Mouse (Mus musculus): ENCODE measurements at regions not wholly inside any gene's neighbourhood (a gene's known extent, or its start where the extent isn't known, plus 50 kb on each side); places are given as distances from the start of the nearest gene placed in this dataset.

DNA sequence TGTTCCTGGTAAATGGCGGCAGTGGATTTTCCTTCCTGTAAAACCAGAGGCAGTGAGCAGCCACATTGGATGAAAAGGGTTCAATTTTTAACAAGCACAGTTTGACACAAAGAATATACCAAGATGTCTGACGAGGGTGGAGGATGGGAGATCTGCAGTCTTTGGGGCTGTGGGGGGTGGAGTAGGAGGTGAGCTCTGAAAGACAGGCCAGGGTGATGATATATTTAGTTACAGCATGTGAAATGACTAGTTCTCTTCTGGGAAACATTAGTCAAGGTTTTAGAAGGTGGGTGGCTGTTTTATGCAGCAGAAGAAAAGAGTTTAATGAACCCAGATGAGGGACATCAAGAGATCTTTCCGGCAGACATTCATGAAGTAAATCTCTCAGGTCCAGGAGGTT lies 170.0 kb upstream of the Rxfp2 start:
- Histone ChIP-seq H3K27me3 (replicated peaks; ENCODE audit: control insufficient read depth, insufficient read depth, low read length) (no peaks in the 10 kb centered on the region), H3K4me3 (ENCODE audit: low read depth, low read length) (no peak overlapping the region), H3K9me3 (replicated peaks; ENCODE audit: control insufficient read depth, low read length) (no peaks in the 10 kb centered on the region), H3K27ac (ENCODE audit: low read depth, low read length) (no peak overlapping the region), H3K4me2 (ENCODE audit: low read length) (no peak overlapping the region), H3K36me3 (ENCODE audit: control insufficient read depth, insufficient read depth, low read length) (no peaks in the 10 kb centered on the region), H3K9ac (ENCODE audit: low read length) (no peak overlapping the region), H3K4me1 (ENCODE audit: control insufficient read depth, insufficient read depth, low read length) (no peaks in the 10 kb centered on the region; the same call in 1 of the 2 replicates)
- DNase-seq (ENCODE audit: low spot score) (no peak), ATAC-seq (no peak)
- 85% methylated on average over 3 of the region's 3 CpGs for WGBS

GRCm38 (mm10) chr5:149851011-149851410 lies 167.5 kb upstream of the Rxfp2 start:
- no peaks in the 10 kb centered on the region for H3K36me3 ChIP-seq (ENCODE audit: control insufficient read depth, insufficient read depth, low read length)
- no peak overlapping the region for H3K4me3 ChIP-seq (ENCODE audit: low read depth, low read length)
- 12% methylated on average over 9 of the region's 9 CpGs for WGBS
- peak; percentile 81 for DNase-seq (ENCODE audit: low spot score)
- H3K4me2 ChIP-seq (ENCODE audit: low read length): no peak overlapping the region
- no peak overlapping the region for H3K9ac ChIP-seq (ENCODE audit: low read length)
- peak; percentile 60 for ATAC-seq
- H3K9me3 ChIP-seq (replicated peaks; ENCODE audit: control insufficient read depth, low read length): no peaks in the 10 kb centered on the region
- H3K27ac ChIP-seq (ENCODE audit: low read depth, low read length): no peak overlapping the region
- no peaks in the 10 kb centered on the region for H3K27me3 ChIP-seq (replicated peaks; ENCODE audit: control insufficient read depth, insufficient read depth, low read length)
- H3K4me1 ChIP-seq (ENCODE audit: control insufficient read depth, insufficient read depth, low read length): no peaks in the 10 kb centered on the region

DNA sequence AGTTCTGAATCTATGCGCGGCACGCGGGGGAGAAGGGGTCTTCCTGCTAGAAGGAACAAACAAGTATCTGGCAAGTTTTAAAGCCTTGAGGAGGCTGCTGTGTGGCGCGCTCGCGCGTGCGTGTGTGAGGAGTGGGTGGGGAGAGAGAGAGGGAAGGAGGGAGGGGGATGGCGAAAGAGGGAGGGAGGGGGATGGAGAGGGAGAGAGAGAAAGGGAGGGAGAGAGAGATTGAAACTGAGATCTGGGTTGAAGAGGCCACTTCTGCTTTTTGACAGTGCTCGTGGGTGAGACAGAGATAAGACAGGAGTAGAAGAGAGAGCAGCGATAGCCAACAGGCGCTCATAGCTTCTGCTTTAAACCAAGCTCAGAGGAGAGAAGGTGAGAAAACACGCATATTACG lies 166.0 kb upstream of the Rxfp2 start:
- H3K9ac ChIP-seq (ENCODE audit: low read length): no peak overlapping the region
- H3K9me3 ChIP-seq (replicated peaks; ENCODE audit: control insufficient read depth, low read length): no peaks in the 10 kb centered on the region
- DNase-seq (ENCODE audit: low spot score) (no peak), ATAC-seq (no peak)
- H3K27me3 ChIP-seq (replicated peaks; ENCODE audit: control insufficient read depth, insufficient read depth, low read length): no peaks in the 10 kb centered on the region
- H3K4me3 ChIP-seq (ENCODE audit: low read depth, low read length): no peak overlapping the region
- no peak overlapping the region for H3K27ac ChIP-seq (ENCODE audit: low read depth, low read length)
- no peaks in the 10 kb centered on the region for H3K36me3 ChIP-seq (ENCODE audit: control insufficient read depth, insufficient read depth, low read length)
- H3K4me1 ChIP-seq (ENCODE audit: control insufficient read depth, insufficient read depth, low read length): no peaks in the 10 kb centered on the region
- 55% methylated on average over 16 of the region's 16 CpGs for WGBS
- H3K4me2 ChIP-seq (ENCODE audit: low read length): no peak overlapping the region

GRCm38 (mm10) chr5:149856101-149856500 lies 162.4 kb upstream of the Rxfp2 start:
- Histone ChIP-seq H3K9ac (ENCODE audit: low read length) (no peak overlapping the region), H3K4me2 (ENCODE audit: low read length) (no peak overlapping the region), H3K27ac (ENCODE audit: low read depth, low read length) (no peak overlapping the region), H3K36me3 (ENCODE audit: control insufficient read depth, insufficient read depth, low read length) (no peaks in the 10 kb centered on the region), H3K27me3 (replicated peaks; ENCODE audit: control insufficient read depth, insufficient read depth, low read length) (no peaks in the 10 kb centered on the region), H3K4me3 (ENCODE audit: low read depth, low read length) (no peak overlapping the region), H3K9me3 (replicated peaks; ENCODE audit: control insufficient read depth, low read length) (no peaks in the 10 kb centered on the region), H3K4me1 (ENCODE audit: control insufficient read depth, insufficient read depth, low read length) (no peaks in the 10 kb centered on the region)
- 75% methylated on average over 1 of the region's 1 CpGs for WGBS
- no peak for DNase-seq (ENCODE audit: low spot score)
- ATAC-seq: no peak

- H3K4me3 ChIP-seq (ENCODE audit: low read depth, low read length): no peak overlapping the region
- H3K4me2 ChIP-seq (ENCODE audit: low read length): no peak overlapping the region
- H3K27me3 ChIP-seq (replicated peaks; ENCODE audit: control insufficient read depth, insufficient read depth, low read length): no peaks in the 10 kb centered on the region
- 82% methylated on average over 1 of the region's 1 CpGs for WGBS
- H3K27ac ChIP-seq (ENCODE audit: low read depth, low read length): no peak overlapping the region
- ATAC-seq: no peak
- no peak overlapping the region for H3K9ac ChIP-seq (ENCODE audit: low read length)
- H3K9me3 ChIP-seq (replicated peaks; ENCODE audit: control insufficient read depth, low read length): no peaks in the 10 kb centered on the region
- no peak for DNase-seq (ENCODE audit: low spot score)
- no peaks in the 10 kb centered on the region for H3K36me3 ChIP-seq (ENCODE audit: control insufficient read depth, insufficient read depth, low read length)
- H3K4me1 ChIP-seq (ENCODE audit: control insufficient read depth, insufficient read depth, low read length): no peaks in the 10 kb centered on the region
These were observed 161.5 kb upstream of the Rxfp2 start for GRCm38 (mm10) chr5:149857019-149857418.

GRCm38 (mm10) chr5:149861489-149861962 lies 156.9 kb upstream of the Rxfp2 start:
- peak; percentile 67; the same call in 1 of the 2 replicates for ATAC-seq
- no peaks in the 10 kb centered on the region for H3K9me3 ChIP-seq (replicated peaks; ENCODE audit: control insufficient read depth, low read length)
- H3K4me3 ChIP-seq (ENCODE audit: low read depth, low read length): no peak overlapping the region
- H3K27me3 ChIP-seq (replicated peaks; ENCODE audit: control insufficient read depth, insufficient read depth, low read length): no peaks in the 10 kb centered on the region
- 52% methylated on average over 4 of the region's 4 CpGs for whole genome bisulfite sequencing
- H3K36me3 ChIP-seq (ENCODE audit: control insufficient read depth, insufficient read depth, low read length): no peaks in the 10 kb centered on the region
- no peaks in the 10 kb centered on the region for H3K4me1 ChIP-seq (ENCODE audit: control insufficient read depth, insufficient read depth, low read length)
- no peak overlapping the region for H3K9ac ChIP-seq (ENCODE audit: low read length)
- no peak overlapping the region for H3K4me2 ChIP-seq (ENCODE audit: low read length)
- peak; percentile 61 for DNase-seq (ENCODE audit: low spot score)
- no peak overlapping the region for H3K27ac ChIP-seq (ENCODE audit: low read depth, low read length)

GRCm38 (mm10) chr5:149867926-149868325 lies 150.5 kb upstream of the Rxfp2 start:
- Histone ChIP-seq H3K4me3 (ENCODE audit: low read depth, low read length) (no peak overlapping the region), H3K9ac (ENCODE audit: low read length) (no peak overlapping the region), H3K27me3 (replicated peaks; ENCODE audit: control insufficient read depth, insufficient read depth, low read length) (no peaks in the 10 kb centered on the region), H3K4me2 (ENCODE audit: low read length) (no peak overlapping the region), H3K9me3 (replicated peaks; ENCODE audit: control insufficient read depth, low read length) (no peaks in the 10 kb centered on the region), H3K27ac (ENCODE audit: low read depth, low read length) (no peak overlapping the region), H3K36me3 (ENCODE audit: control insufficient read depth, insufficient read depth, low read length) (no peaks in the 10 kb centered on the region), H3K4me1 (ENCODE audit: control insufficient read depth, insufficient read depth, low read length) (no peaks in the 10 kb centered on the region)
- WGBS: 85% methylated on average over 7 of the region's 7 CpGs
- no peak for ATAC-seq
- DNase-seq (ENCODE audit: low spot score): no peak

DNA sequence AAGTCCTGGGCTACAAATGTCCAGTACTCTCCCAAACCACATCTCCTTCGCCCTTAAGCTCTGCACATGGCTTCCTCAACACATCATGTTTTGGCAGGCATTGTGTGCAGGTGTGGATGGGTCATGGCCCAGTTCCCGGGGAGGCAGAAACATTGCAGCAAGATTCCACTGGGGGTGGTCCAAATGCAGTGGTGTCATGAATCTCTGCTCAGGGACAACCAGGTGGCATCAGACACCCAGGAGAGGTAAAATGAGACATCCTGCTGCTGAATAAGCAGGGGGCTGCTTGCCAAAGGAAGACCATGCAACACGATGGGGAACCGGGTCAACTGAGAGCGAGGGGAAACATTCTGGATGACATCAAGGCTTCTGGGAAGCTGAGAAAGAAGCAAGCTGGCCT lies 149.0 kb upstream of the Rxfp2 start:
- Histone ChIP-seq H3K27ac (ENCODE audit: low read depth, low read length) (no peak overlapping the region), H3K4me3 (ENCODE audit: low read depth, low read length) (no peak overlapping the region), H3K4me1 (ENCODE audit: control insufficient read depth, insufficient read depth, low read length) (no peaks in the 10 kb centered on the region), H3K27me3 (replicated peaks; ENCODE audit: control insufficient read depth, insufficient read depth, low read length) (no peaks in the 10 kb centered on the region), H3K9me3 (replicated peaks; ENCODE audit: control insufficient read depth, low read length) (no peaks in the 10 kb centered on the region), H3K36me3 (ENCODE audit: control insufficient read depth, insufficient read depth, low read length) (no peaks in the 10 kb centered on the region), H3K9ac (ENCODE audit: low read length) (no peak overlapping the region), H3K4me2 (ENCODE audit: low read length) (no peak overlapping the region)
- DNase-seq (ENCODE audit: low spot score): no peak
- no peak for ATAC-seq
- 90% methylated on average over 5 of the region's 5 CpGs for WGBS

GRCm38 (mm10) chr5:149870596-149870995 lies 147.9 kb upstream of the Rxfp2 start:
- no peak overlapping the region for H3K9ac ChIP-seq (ENCODE audit: low read length)
- no peaks in the 10 kb centered on the region for H3K4me1 ChIP-seq (ENCODE audit: control insufficient read depth, insufficient read depth, low read length)
- DNase-seq (ENCODE audit: low spot score): no peak
- H3K36me3 ChIP-seq (ENCODE audit: control insufficient read depth, insufficient read depth, low read length): no peaks in the 10 kb centered on the region
- H3K4me2 ChIP-seq (ENCODE audit: low read length): no peak overlapping the region
- WGBS: 93% methylated on average over 2 of the region's 2 CpGs
- no peak overlapping the region for H3K27ac ChIP-seq (ENCODE audit: low read depth, low read length)
- H3K4me3 ChIP-seq (ENCODE audit: low read depth, low read length): no peak overlapping the region
- no peaks in the 10 kb centered on the region for H3K27me3 ChIP-seq (replicated peaks; ENCODE audit: control insufficient read depth, insufficient read depth, low read length)
- H3K9me3 ChIP-seq (replicated peaks; ENCODE audit: control insufficient read depth, low read length): no peaks in the 10 kb centered on the region
- ATAC-seq: no peak

Measured in forebrain, embryonic 14.5 days (tissue).